Mouse (Mus musculus) megakaryocyte, embryonic 14.5 days (primary cell): ENCODE measurements around the gene Olfr76.

ENCODE experiments used
- FLI1 ChIP-seq: IDR thresholded peaks from 2 replicates; pipeline ENCODE4 v1.6.1; 2012; ENCODE audit warnings: low read length, inconsistent platforms, mixed read lengths
- GATA1 ChIP-seq: IDR thresholded peaks from 3 replicates; pipeline ENCODE4 v1.6.1; 2012; ENCODE audit warnings: mixed read lengths, low read length, inconsistent platforms, borderline replicate concordance

- no peak for TF ChIP-seq GATA1
- no peak for TF ChIP-seq FLI1
These were observed 20.4 kb upstream of the Olfr76 start for GRCm38 (mm10) chr19:12143356-12143755.
